ENCODE assay signal across 8 mouse cellular contexts in genomic region chr5:71658115-71658497, GRCm38 (mm10). TPM values are rescaled to one million over a fixed set of nuclear protein-coding genes. Genes with fewer than 3 reads are reported as not detected.
DNase-seq lines count a peak whose midpoint lies in the region; ATAC-seq and TF ChIP-seq lines count a peak whose summit lies in the region.

Gene Gabra4, minus strand, starts transcription at chr5:71658308.

- H3K4me1 ChIP-seq in cerebellum, adult 2 months (ENCODE audit: control insufficient read depth, insufficient read depth, low read length): no peaks in the 10 kb centered on the region
- peaks cover 14% of the 10 kb centered on the region; the same call in 1 of the 2 replicates for H3K4me1 ChIP-seq in heart, postnatal 0 days (ENCODE audit: control insufficient read depth, insufficient read depth)

- H3K9ac ChIP-seq in heart, postnatal 0 days (replicated peaks; ENCODE audit: low read depth, low read length): no peak within 1 kb of the TSS

- H3K9me3 ChIP-seq in heart, postnatal 0 days (replicated peaks; ENCODE audit: control insufficient read depth, low read length): no peaks in the 10 kb centered on the region

- WGBS in cerebellum, adult 2 months: under 1% methylated on average over 15 of the region's 15 CpGs
- WGBS in heart, postnatal 0 days: 1% methylated on average over 15 of the region's 15 CpGs

- no peak for TF ChIP-seq CTCF in left cerebral cortex, adult 2 months (IDR thresholded peaks at IDR 0.05)
- TF ChIP-seq CTCF in cerebellum, adult 2 months (IDR thresholded peaks at IDR 0.05; ENCODE audit: borderline replicate concordance, insufficient read depth, low read depth, low read length): no peak
- no peak for TF ChIP-seq CTCF in heart, postnatal 0 days (IDR thresholded peaks at IDR 0.05; ENCODE audit: low read depth)

- no peak for TF ChIP-seq EP300 in heart, postnatal 0 days (IDR thresholded peaks at IDR 0.05; ENCODE audit: low read depth)

- no peak for TF ChIP-seq POLR2A in cerebellum, adult 2 months (IDR thresholded peaks at IDR 0.05; ENCODE audit: borderline replicate concordance, insufficient read depth, low read length)

- ATAC-seq in heart, postnatal 0 days (ENCODE audit: insufficient read depth, low read depth): no peak
- 0 out of 2 replicates have a peak, but pooled peaks have one; percentile 20 for ATAC-seq in megakaryocyte progenitor cell, adult 5-6 weeks (replicated peaks; ENCODE audit: poor library complexity)

- peak within 1 kb of the TSS; percentile 90 for H3K4me2 ChIP-seq in heart, postnatal 0 days (ENCODE audit: low read depth, low read length)

- DNase-seq in left cerebral cortex, adult 2 months (ENCODE audit: extremely low spot score in 1 of 2, low spot score in 2 of 2): peak; percentile 34 to 39
- no peak for DNase-seq in left cerebral cortex, adult 9 months (ENCODE audit: low spot score in 2 of 2)
- DNase-seq in cerebellum, adult 2 months: peak; percentile 42 to 59
- DNase-seq in heart, postnatal 0 days (ENCODE audit: low spot score): no peak
- DNase-seq in layer of hippocampus, adult 9-11 months: peak; percentile 7
- no peak for DNase-seq in spleen, adult 12 weeks (ENCODE audit: low spot score)
- DNase-seq in thymus, postnatal 0 days (ENCODE audit: low spot score): no peak

- H3K27me3 ChIP-seq in cerebellum, adult 2 months (ENCODE audit: control insufficient read depth, insufficient read depth, low read length): no peaks in the 10 kb centered on the region
- peaks cover 14% of the 10 kb centered on the region for H3K27me3 ChIP-seq in heart, postnatal 0 days (ENCODE audit: control insufficient read depth, insufficient read depth, low read length)

- intact Hi-C loops in left cerebral cortex, adult 2 months (cut with DNase I): loop anchor here (5.0 kb wide), 3 partner anchors 44 to 434 kb away; no protein-coding TSS in a partner anchor

- peak within 1 kb of the TSS; percentile 67 for H3K4me3 ChIP-seq in left cerebral cortex, adult 2 months
- peak within 1 kb of the TSS; percentile 64 for H3K4me3 ChIP-seq in cerebellum, adult 2 months (replicated peaks; ENCODE audit: insufficient read depth, low read depth, low read length)
- H3K4me3 ChIP-seq in heart, postnatal 0 days (ENCODE audit: low read depth, low read length): peak within 1 kb of the TSS; percentile 53

- peak within 1 kb of the TSS; percentile 86 for H3K27ac ChIP-seq in left cerebral cortex, adult 2 months
- H3K27ac ChIP-seq in cerebellum, adult 2 months (ENCODE audit: insufficient read depth, low read length): no peak within 1 kb of the TSS
- H3K27ac ChIP-seq in heart, postnatal 0 days (ENCODE audit: low read depth): no peak within 1 kb of the TSS

- no peaks in the 10 kb centered on the region for H3K36me3 ChIP-seq in heart, postnatal 0 days (replicated peaks; ENCODE audit: control insufficient read depth, insufficient read depth, low read length)

RNA-seq across cellular contexts. Expression of gene Gabra4, which starts in this region (rescaled TPM):
- 100 to 1,000 TPM in 1 of 2 experiments, 10 to 100 TPM in 1; 93.8 to 117 TPM for total RNA-seq in left cerebral cortex, adult 2 months (2021)
- polyA plus RNA-seq in cerebellum, adult 2 months (2012; rRNA removed): 10.8 and 13.6 TPM in 2 replicates
- 0.34 and 0.93 TPM in 2 replicates for total RNA-seq in heart, postnatal 0 days (2014; rRNA removed; ENCODE audit: low replicate concordance)
- 0.38 and 0.79 TPM in 2 replicates for polyA plus RNA-seq in heart, postnatal 0 days (2015; fragmentation: Nextera tagmentation; extraction: Ambion mirVana)
- total RNA-seq in megakaryocyte progenitor cell, adult 5-6 weeks (2015): not detected in 2 replicates
- total RNA-seq in megakaryocyte progenitor cell, adult 5-6 weeks (2017): not detected in 2 replicates
- polyA plus RNA-seq in thymus, postnatal 0 days (2015; fragmentation: Nextera tagmentation; extraction: Ambion mirVana): 0.07 and 0.09 TPM in 2 replicates

Comparison
In these comparisons a context has a peak if more than half of its experiments do, and no peak if none do; other contexts are left out.
1. RNA of gene Gabra4 (total RNA-seq): 93.8 to 117 TPM in left cerebral cortex, adult 2 months; 0.34 to 0.93 TPM in heart, postnatal 0 days and not detected in megakaryocyte progenitor cell, adult 5-6 weeks; every median in the first group is over 10 times any median in the second.
2. DNase-seq: peak in left cerebral cortex, adult 2 months (2 of 2), cerebellum, adult 2 months (2 of 2) and layer of hippocampus, adult 9-11 months (single experiment); none in left cerebral cortex, adult 9 months (0 of 2), heart, postnatal 0 days (single experiment), spleen, adult 12 weeks (single experiment) and thymus, postnatal 0 days (single experiment).
3. Peak in ATAC-seq in megakaryocyte progenitor cell, adult 5-6 weeks; RNA of the gene not detected or under 1 TPM.
4. Peak in every context shown above with its lines, with median percentiles within 50 percentile points of each other: H3K4me3 ChIP-seq.